Mouse (Mus musculus) heart, adult 2 months (tissue): ENCODE measurements at regions not wholly inside any gene's neighbourhood (a gene's known extent, or its start where the extent isn't known, plus 50 kb on each side); places are given as distances from the start of the nearest gene placed in this dataset.

Source experiments
- DNase-seq, 2 experiments: peaks; one replicate each; pipeline ENCODE4 v3.0.0; 2021
- H3K27ac ChIP-seq: fragments of 200-600 bp; 2 replicates; pipeline ENCODE4 v1.8.1; 2022
- H3K27me3 ChIP-seq: fragments of 200-500 bp; 2 replicates; pipeline ENCODE4 v1.6.1; 2012; ENCODE audit warnings: mild to moderate bottlenecking, low read length, inconsistent platforms, mixed read lengths; ENCODE audit not compliant: control insufficient read depth, insufficient read depth
- H3K36me3 ChIP-seq: fragments of 200-500 bp; 2 replicates; pipeline ENCODE4 v1.6.1; 2012; ENCODE audit warnings: low read length, inconsistent platforms; ENCODE audit not compliant: control insufficient read depth, insufficient read depth
- H3K4me1 ChIP-seq: fragments of 200-500 bp; 2 replicates; pipeline ENCODE4 v1.6.1; 2011; ENCODE audit warnings: low read length; ENCODE audit not compliant: control insufficient read depth, insufficient read depth
- H3K4me3 ChIP-seq: fragments of 200-600 bp; 2 replicates; pipeline ENCODE4 v1.8.1; 2022
- H3K79me2 ChIP-seq: fragments of 200-500 bp; replicated peaks from 2 replicates; pipeline ENCODE4 v1.6.1; 2012; ENCODE audit warnings: mild to moderate bottlenecking, inconsistent platforms, low read length, moderate library complexity, mixed read lengths; ENCODE audit not compliant: control insufficient read depth, insufficient read depth
- H3K9ac ChIP-seq: fragments of 200-500 bp; 2 replicates; pipeline ENCODE4 v1.6.1; 2012; ENCODE audit warnings: low read depth, mild to moderate bottlenecking, control low read depth, inconsistent platforms, low read length, mixed read lengths
- CTCF ChIP-seq: fragments of 200-600 bp; IDR thresholded peaks from 2 replicates; pipeline ENCODE4 v1.8.1; 2022; ENCODE audit warnings: antibody characterized with exemption, mild to moderate bottlenecking, moderate library complexity
- EP300 ChIP-seq: fragments of 200-500 bp; IDR thresholded peaks from 2 replicates; pipeline ENCODE4 v1.6.1; 2011; ENCODE audit warnings: low read depth, low read length, control low read depth; ENCODE audit not compliant: insufficient read depth
- POLR2A ChIP-seq: fragments of 200-500 bp; IDR thresholded peaks from 2 replicates; pipeline ENCODE4 v1.6.1; 2011; ENCODE audit warnings: mild to moderate bottlenecking, low read depth, low read length, control low read depth; ENCODE audit not compliant: insufficient read depth
- WGBS: fragments of 180-500 bp; shearing (Covaris S2); methylation state at CpG from one replicate; pipeline ENCODE4 v1.1.7; 2018; 5-methylcytosine and 5-hydroxymethylcytosine counted together
- intact Hi-C: fragments of 180-260 bp; cut with DNase I; formaldehyde crosslinking; loops from one replicate; pipeline ENCODE4 v1.15.1; 2025

- no peaks in the 10 kb centered on the region for H3K79me2 ChIP-seq
- no peak overlapping the region for H3K9ac ChIP-seq
- TF ChIP-seq CTCF (no peak), POLR2A (no peak), EP300 (no peak)
- H3K27me3 ChIP-seq: no peaks in the 10 kb centered on the region
- no peak overlapping the region for H3K4me3 ChIP-seq
- H3K4me1 ChIP-seq: no peaks in the 10 kb centered on the region
- no peaks in the 10 kb centered on the region for H3K36me3 ChIP-seq
- H3K27ac ChIP-seq: no peak overlapping the region
- intact Hi-C loops: no loop called here
- WGBS: 52% methylated on average over 13 of the region's 13 CpGs
- DNase-seq: no peak
Observed at GRCm38 (mm10) chr4:55442098-55442497, 90.2 kb downstream of the Klf4 start.
